Mouse (Mus musculus): ENCODE data around the gene Slc35b1.

Gene Slc35b1

DNA sequence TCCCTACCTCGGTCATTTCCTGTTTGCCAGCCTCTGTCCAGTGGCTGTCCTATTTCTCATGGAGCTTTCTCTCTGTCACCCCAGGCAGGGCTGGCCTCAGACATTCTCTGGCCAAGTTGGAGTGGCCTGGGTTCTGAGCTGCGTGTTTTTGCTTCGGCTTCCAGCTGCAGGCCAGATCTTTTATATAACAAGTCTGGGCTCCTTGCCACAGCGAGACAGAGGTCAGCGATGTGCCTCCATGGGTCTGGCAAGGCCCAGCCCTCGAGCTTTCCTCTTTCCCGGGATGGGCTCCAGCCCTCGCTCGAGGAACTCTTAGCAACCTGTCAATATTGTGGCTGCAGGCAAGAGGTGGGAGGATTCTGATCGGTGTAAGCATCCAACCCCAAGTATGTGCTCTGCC, 18.9 kb upstream of the Slc35b1 start:
- no peak for DNase-seq (ENCODE audit: low spot score in 2 of 2)

DNA sequence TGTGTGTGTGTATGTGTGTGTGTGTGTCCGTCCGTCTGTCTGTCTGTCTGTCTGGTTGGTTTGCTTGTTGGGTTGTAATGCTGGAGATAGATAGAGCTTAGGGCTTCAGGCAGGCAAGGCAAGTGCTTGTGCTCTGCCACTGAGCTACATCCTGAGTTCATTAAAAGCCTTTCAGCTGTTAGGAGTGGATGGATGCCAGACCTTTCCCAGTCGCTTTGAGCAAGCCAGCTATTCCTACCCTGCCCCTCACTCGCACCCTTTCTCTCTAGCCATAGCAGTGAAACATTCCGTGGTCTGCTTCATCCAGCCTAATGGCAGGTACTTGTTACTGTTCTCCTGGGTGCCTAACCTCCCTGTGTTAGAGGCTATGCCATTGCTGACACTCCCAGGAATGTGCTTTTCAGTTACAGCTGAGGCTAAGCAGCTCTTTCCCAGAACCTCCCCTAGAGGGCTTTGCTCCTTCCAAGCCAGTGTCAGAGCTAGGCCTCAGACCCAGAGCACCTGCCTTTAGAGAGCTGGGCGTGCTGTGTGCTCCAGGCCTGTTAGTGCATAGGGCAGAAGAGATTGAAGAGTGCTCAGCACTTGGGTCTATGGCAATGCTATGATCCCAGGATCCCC, 18.1 kb upstream of the Slc35b1 start:
- no peak for DNase-seq (ENCODE audit: low spot score in 2 of 2)

DNA sequence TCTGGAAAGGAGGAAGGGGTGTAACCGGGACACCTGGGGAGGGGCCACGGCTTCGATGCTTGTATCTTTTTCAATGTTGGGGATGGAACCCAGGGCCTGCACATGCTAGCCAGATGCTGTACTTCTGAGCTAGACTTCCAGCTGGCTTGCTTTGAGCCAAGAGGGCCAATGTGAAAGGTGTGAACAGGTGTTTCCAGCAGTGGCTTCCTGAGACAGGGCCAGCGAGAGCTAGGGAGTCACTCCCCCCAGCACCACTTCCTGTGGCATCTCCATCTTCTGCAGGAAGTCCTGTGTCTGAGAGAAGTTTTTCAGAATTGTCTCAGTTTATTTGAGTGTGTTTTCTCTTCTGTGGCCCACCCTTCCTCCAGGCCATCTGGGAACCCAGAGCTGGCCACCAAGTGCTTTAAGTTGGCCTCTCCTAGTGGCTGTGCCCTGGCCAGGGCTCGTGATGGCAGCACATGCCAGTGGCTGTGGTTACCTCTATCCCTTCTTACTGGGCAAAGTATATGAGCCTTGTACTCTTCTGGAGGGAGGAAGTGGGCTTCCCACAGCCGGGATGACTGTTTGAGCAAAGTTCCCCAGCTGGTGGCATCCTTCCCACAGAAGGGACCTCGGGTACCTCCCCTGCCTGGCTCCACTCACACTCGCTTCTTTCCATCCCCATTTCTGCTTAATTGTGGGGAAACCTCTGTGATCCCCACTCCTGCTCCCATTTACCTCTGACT, 17.3 kb upstream of the Slc35b1 start:
- peak; percentile 21 to 34 for DNase-seq (ENCODE audit: low spot score in 2 of 2)

DNA sequence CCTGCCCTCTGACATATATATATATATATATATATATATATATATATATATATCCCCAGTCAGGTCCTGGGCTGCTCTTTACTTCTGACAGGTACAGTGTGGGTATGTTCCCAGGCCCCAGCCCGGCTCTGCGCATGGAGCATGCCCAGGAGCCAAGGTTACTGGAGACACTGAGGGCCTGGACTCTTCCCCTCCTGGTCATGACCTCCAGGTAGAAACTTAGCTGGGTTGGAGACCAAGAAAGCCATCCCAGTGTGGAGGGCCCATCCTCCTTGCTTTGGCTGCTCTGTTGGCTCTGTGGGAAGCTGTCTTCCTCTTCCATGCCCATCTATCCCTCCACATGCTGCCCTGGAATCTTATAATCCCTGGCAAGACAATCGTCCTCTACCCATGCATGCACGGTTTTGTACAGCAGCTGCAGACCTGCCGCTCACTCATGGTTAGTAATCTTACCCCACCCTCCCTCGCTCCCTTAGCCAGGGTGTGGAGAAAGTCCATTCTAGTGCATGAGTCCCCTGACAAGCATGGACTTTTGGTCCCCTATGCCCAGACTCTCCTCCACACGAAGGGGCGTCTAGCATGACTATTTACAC, 16.2 kb upstream of the Slc35b1 start:
- DNase-seq (ENCODE audit: low spot score in 2 of 2) = no peak

DNA sequence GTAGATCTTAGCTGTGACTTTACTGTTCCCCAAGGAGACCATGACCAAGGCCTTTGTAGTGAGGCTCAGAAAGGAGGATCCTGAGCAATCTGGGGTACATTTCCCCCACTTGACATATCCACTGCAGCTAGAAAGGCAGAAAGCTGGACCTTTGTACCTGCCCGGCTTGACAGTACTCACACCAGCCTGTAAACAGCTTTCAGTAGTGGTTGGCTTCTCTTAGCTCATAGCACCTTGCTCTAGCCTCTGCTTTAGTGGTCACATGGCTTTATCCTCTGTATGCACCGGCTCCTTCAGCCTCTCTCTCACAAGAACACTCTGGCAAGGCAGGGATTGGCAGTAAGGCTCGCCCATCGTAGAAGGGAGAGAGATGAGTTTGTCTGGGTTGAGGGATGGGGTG, 15.6 kb upstream of the Slc35b1 start:
- DNase-seq (ENCODE audit: low spot score in 2 of 2) = no peak

DNA sequence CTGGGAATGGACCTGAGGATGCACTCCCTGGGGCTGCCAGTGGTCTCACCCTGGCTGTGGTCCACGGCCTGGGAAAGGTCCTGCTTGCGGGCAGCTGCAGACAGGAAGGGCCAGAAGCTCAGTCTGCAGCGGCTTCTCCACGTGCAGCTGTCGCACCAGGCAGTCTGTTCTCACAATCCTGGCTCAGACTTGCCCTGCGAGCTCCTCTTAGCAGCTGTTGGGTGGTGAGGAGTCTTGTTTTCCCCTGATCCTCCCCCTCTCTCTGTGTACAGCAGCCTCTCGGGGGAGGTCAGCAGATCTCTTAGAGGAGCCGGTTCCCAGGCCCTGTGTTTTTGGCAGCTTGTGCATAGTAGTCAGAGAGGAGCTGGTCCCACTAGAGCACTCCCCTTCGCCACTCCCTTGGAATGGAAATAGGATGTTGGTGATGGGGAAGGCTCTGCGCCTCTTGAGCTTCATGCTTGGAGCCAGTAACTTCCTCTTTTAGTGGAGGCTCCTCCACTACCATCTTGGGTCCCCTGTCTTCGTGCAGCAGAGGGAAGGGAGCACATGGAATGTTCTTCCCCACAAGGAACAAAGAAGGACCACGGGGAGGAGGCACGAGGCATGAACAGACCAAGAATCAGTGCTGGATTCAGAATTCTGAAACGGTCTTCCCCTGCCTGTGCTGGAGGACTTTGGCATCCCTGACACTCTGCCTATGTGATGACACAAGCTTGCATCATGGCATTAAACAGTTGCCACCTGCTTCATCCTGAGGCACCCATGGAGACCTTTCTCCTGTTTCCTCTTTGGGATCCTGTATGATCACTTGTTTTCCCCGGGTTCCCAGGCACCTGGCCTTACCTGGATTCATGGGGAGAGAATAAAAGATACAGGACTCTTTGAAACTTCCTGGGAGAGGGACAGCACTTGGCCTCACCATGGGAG, 14.3 kb upstream of the Slc35b1 start:
- DNase-seq (ENCODE audit: low spot score in 2 of 2) = no peak

DNA sequence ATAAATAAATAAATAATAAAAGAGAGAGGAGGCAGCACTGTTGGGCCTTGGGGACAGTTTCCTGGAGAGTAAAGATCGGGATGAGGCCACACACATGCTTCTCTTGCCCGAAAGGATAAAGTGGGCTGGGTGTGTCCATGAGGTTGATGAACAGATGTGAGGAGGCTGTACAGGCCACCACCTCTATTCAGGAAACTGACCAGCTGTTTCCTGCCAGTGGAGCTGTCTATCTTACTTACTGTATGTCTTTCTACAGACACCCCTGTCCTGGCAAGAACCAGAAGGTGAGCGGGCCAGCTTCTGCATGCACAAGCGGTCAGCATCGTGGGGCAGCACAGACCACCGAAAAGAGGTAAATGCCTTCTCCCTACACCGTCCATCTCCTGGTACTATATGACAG, 13.3 kb upstream of the Slc35b1 start:
- DNase-seq (ENCODE audit: low spot score in 2 of 2) = no peak

DNA sequence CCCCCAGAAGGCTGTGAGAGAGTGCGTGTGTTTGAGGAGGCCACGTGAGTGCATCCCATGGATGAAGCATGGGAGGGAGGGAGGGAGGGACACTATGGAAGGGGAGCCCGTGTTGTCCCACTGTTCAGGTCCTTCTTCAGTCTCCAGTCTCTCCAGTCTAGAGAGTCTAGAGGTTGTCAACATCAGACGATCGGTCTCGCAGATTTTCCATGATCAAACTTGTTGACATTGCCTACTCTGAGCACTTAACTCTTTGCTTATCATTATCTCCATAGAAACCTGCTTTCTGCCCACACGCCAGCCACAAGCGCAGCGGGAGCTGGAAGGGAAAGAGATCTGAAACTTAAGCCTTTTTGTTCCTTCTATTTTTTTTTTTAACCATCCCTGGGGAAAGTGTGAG, 5.6 kb upstream of the Slc35b1 start:
- no peak for DNase-seq (ENCODE audit: low spot score in 2 of 2)

DNA sequence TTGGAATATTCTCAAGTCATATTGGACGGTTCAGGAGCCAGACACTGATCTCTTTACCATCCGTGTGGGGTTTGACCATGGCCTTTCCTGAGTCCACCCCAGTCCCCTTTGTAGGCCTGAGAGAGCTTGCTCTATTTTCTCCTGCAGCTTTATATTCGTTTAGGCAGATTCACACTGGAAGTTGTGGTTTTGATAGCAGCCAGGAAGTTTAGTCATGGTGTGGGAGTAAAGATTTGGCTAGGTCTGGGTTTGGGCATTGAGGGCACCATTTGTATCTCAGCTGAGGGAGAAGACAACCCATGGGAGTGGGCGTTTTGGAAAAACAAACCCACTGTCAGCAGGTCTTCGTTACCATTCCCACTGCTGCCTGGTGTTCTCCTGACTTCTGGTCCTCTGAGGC, 4.9 kb upstream of the Slc35b1 start:
- no peak for DNase-seq (ENCODE audit: low spot score in 2 of 2)

DNA sequence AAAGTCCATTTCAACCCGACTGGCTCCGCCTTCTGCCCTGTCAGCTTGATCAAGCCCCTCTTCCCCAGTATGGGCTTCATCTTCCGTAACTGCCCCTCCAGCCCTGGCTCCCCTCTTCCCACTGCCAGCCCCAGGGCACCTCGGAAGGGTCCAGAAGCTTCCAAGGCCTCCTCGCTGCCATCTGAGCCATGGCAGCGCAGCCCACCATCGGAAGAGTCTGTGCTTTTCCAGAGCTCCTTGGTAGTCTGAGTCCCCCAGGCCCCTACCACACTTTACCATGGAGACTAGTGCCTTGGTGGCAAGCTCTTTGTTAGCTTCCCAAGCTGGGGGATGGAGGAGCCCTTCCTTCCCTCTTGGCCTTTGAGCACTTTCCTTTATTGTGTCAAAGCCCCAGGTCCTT, 3.8 kb upstream of the Slc35b1 start:
- no peak for DNase-seq (ENCODE audit: low spot score in 2 of 2)

DNA sequence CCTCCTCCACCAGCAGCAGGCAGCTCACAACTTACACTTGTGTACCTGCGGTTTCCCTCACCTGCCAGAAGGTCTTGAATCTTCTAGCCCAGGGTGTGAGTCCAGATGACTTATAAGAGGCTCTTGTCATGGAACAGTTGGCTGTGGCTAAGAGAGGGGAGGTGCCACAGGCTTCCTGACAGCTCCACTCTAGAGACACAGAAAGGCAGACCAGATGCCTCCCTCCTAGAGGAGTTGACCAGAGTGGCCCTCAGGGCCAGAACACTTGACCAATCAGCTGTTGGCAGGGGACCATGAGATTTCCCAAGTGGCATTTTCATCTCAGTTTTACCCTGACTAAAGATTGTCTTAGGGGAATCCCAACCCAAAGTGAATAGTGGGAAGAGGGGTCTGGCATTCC, 3.3 kb upstream of the Slc35b1 start:
- DNase-seq (ENCODE audit: low spot score in 2 of 2) = no peak

DNA sequence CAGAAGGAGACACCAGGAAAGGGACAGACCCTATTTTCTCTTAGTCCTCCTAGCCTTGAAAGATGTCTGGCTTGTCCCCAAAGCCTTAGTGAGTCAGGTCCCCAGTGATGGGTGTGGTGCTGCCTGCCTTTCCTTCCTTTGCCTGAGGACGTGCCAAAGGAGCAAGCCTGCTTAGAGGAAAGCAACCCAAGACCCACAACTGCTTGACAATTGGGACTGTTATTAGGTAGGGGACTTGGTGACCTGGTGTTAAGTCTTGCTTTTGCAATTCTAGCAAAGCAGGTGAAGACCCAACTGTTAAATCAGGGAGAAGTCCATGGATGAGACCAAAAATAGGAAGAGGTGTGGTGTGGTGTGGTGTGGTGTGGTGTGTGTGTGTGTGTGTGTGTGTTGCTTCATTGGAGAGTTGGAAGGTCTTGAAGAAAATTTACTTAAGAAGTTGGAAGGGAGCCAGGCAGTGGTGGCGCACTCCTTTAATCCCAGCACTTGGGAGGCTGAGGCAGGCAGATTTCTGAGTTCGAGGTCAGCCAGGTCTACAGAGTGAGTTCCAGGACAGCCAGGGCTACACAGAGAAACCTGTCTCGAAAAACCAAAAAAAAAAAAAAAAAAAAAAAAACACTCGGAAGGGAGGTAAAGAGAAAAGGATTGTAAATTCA, 1.0 kb upstream of the Slc35b1 start:
- no peak for DNase-seq (ENCODE audit: low spot score in 2 of 2)

DNA sequence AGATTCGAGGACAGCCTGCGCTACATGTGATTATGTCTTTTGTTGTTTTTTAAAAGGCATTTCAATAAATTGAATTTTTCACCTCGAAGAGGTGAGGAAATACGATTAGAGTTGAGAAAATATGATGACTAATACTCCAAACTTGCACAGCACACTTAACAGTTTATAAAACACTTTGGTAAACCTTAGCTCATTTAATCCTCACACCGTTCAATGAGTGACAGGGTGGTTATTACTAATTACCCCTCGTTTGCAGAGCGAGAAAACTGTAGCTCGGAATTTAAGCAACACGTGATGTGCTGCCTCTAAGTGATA, 531 bp upstream of the Slc35b1 start:
- no peak for DNase-seq (ENCODE audit: low spot score in 2 of 2)

DNA sequence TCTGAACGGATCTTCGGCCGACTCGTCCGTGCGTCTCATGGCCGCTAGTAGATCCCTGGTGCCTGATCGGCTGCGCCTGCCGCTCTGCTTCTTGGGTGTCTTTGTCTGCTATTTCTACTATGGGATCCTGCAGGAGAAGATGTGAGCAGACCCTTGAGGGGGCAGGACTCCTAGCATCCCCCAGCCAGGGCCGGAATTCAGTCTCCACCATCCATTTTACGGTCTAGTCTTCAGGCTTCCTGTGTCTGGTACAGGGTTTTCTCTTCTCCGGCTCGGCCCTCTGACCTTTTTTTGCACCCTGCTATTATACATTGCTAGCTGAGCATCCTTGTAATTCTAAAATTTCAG, 455 bp downstream of the Slc35b1 start:
- no peak for DNase-seq (ENCODE audit: low spot score in 2 of 2)

DNA sequence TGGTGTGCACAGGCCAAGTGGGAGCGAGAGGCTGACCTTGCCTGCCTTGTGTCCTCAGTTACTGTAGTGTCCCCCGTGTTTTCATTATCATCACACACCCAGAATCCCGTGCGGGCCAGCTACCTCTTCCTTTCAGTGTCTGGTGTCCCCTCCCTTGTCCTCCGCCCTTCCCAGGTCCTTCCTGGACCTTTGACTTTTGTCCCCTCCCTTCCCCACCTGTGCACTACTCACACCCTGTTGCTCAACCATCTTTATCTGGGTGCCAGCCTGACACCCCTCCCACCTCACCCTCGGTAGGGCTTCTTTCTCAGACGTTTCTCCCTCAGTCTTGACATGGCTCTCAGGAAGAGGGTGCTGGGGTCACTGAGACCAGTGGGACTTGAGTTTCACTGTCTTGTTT, 2.9 kb downstream of the Slc35b1 start:
- DNase-seq (ENCODE audit: low spot score in 2 of 2) = no peak

DNA sequence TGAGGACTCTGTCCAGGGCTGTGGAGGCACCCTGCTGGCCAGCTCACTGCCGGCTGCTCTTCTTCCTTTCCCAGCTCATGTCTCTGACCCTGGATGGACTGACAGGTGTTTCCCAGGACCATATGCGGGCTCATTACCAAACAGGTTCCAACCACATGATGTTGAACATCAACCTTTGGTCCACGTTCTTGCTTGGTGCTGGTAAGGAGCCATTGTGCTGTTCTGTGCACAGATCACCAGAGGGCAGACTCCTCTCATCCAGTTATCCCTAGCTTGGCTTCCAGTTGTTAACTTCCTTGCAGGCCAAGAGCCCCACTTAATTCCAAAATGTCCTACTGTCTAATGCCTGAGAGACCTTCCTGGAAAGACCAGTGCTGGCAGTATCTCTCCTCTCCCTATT, 4.5 kb downstream of the Slc35b1 start:
- DNase-seq (ENCODE audit: low spot score in 2 of 2) = no peak

DNA sequence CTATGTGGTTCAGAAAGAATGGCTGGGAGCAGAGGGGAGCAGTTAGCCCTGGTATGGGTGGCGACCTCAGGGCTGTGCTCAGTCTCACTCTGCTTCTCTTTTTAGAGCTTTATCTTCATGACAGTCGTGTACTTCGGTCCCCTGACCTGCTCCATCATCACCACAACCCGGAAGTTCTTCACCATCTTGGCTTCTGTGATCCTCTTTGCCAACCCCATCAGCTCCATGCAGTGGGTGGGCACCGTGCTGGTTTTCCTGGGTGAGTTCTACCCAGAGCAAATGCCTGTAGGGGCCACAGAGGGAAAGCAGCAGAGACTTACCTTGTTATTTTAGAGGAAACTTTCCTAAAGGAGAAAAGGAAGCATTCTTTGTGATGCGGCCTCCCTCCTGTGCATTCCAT, 5.9 kb downstream of the Slc35b1 start:
- DNase-seq (ENCODE audit: low spot score in 2 of 2) = no peak

DNA sequence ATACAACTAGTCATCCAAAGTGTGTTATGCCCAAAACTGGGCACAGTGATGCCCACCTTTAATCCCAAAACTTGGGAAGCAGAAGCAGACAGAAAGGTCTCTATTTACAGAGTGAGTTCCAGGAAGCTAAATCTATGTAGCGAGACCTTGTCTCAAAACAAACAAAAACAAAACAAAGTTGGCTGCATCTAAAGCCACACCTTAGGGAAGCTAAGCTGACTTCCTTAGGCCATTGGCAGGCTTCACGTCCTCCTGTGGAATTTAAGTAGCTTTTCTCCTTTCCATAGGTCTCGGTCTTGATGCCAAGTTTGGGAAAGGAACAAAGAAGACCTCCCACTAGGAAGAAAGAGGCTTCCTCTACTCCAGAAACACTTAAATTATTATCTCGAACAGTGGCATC, 6.7 kb downstream of the Slc35b1 start:
- no peak for DNase-seq (ENCODE audit: low spot score in 2 of 2)

DNA sequence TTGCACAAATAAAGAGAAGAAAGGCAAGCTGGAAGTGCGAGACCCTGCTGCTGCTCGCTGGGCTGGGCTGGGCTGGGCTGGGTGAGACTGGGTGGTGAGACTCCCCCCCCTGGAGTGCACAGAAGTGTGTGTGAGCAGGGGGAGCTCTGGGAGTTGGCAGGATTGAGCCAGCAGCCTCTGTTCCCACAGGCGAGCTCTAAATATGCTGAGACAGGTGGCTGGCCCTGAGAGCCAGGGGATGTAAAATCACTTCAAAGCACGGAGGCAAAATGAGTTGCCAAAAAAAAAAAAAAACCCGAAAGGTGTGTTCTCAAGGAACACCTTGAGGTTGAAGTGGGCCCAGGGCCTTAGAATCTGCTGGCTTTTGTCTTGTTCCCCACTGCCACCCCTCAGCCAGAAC, 7.3 kb downstream of the Slc35b1 start:
- no peak for DNase-seq (ENCODE audit: low spot score in 2 of 2)

DNA sequence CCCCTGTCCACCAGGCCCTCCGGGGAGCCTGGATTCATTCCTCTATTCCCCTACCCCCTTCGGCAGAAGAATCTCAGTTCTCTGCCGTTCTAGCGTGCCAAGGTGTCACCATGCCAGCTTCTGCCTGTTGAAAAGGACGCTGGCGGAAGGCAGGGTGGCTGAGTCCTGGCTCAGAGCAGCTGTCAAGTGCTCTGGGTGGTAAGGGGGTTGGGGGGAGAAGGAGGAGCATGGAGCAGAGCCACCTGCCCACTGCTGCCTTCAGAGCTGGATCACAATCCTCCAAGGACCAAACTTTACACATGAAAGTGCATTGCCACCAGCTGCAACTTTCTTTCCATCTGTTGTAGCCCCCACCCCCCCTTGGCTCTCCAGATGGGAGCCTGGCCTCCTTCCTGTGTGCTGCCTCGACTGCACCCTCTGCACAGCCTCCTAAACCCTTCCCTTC, 7.8 kb downstream of the Slc35b1 start:
- no peak for DNase-seq (ENCODE audit: low spot score in 2 of 2)

DNA sequence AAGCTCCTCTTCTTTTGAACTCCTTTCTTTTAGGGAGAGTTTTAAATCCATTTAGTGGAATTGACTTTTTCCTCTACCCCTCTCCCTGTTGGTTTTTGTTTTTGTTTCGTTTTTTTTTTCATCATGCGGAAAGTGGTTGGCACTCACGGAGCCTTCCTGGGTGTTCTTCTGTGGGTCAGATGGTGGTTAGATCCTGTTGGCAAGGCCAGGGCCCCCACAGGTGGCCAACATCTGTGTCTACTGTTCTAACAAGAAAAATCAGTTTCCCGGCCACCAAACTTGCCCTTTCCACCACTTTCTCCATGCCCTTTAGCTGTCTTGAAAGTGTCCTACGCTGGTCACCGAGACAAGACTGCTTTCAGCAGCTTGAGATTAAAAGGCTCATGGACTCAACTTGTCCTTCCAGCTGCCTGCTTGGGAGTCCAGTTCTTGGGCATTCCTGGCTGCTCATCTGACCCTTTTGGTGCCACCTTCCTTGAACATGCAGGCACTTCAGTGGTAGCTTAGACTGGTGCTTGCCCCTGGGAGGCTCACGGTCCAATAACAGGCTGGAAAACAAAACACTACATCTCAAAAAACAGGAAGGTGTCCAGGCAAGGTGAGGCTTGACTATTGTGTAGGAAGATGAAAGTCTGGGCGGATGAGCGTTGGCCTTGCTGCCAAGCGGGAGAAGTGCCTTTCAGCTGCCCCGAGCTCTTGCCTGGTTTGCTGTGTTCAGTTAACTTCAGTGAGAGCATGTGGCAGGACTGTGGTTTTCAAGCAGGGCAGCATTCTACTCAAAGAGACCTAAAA, 8.4 kb downstream of the Slc35b1 start:
- no peak for DNase-seq (ENCODE audit: low spot score in 2 of 2)

DNA sequence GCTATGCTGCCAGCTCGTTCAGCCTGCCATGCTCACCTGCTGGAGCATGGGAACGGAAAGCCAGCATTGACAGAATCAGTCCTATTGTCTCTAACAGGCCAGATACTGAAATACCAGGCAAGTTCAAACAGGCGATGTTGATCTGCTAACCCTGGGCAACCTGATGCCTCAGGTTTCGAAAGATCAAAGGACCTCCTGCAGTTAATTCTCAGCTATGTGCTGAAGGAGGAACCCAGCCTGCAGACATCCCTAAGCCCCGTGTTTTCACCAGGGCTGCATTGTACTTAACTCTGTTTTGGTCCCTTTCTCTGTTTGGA, 9.0 kb downstream of the Slc35b1 start:
- no peak for DNase-seq (ENCODE audit: low spot score in 2 of 2)
